Mouse (Mus musculus) bone marrow, adult 2 months (tissue): ENCODE measurements around the gene Ccdc33.

Experiments used
- CTCF ChIP-seq: fragments of 200-500 bp; IDR thresholded peaks from 2 replicates; pipeline ENCODE4 v1.5.1; 2011; ENCODE audit warnings: low read length, control low read depth; ENCODE audit not compliant: control insufficient read depth, insufficient read depth
- POLR2A ChIP-seq: fragments of 200-500 bp; IDR thresholded peaks from 2 replicates; pipeline ENCODE4 v1.6.1; 2011; ENCODE audit warnings: low read depth, mild to moderate bottlenecking, control low read depth, low read length, borderline replicate concordance; ENCODE audit not compliant: control insufficient read depth

DNA sequence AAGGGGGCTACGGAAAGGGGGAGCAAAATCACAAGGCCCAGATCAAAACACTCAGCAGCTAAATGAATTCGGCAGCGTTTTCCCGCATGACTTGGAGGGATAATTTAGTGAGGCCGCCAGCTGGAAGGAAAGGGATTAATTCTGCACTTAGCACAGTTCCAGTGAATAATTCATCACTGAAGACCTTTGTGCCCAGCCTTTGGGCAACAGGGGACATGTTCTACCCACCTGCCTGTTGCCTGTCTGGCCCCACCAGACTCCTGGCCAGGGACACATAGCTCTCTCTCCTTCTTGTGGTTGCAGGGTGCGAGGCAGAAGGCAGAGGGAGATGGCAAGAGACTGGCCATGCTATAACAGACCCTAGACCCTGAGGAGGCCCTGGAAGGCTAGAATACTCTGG lies 53.1 kb downstream of the Ccdc33 start:
- no peak for TF ChIP-seq CTCF
- no peak for TF ChIP-seq POLR2A
